Mouse (Mus musculus) retina, postnatal 7 days (tissue): ENCODE results near the gene Klk1b8.
A peak's percentile ranks its signal among the peaks of the same experiment; 100 is the strongest.
"Not testable (repeated sequence)": the region's sequence is repeated elsewhere in the genome, so short reads cannot be mapped to it uniquely, and the experiment has no call there.

Experiments used
- DNase-seq: peaks from one replicate; pipeline ENCODE4 v3.0.0-alpha.2; 2012; ENCODE audit warnings: low read depth, low spot score

Gene Klk1b8

GRCm38 (mm10) chr7:43950364-43950763 lies at the start of gene Klk1b8:
Gene Klk1b8, plus strand, starts transcription at chr7:43950664.
- DNase-seq = no peak

GRCm38 (mm10) chr7:43914821-43915220 lies 35.6 kb upstream of the Klk1b8 start:
- no peak for DNase-seq

DNA sequence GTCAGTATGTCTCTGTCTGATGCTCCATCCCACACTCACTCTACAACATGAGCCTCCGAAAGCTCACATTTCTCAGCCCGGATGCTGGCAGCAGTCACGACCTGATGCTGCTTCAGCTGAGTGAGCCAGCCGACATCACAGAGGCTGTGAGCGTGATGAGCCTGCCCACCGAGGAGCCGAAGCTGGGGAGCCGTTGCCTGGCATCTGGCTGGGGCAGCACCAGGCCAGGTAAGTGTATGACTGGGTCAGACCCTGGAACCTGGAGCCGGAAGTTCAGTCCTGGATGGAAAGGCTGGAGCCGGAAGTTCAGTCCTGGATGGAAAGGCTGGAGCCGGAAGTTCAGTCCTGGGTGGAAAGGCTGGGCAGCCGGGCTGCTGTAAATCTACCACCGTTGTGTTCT lies 32.0 kb upstream of the Klk1b8 start:
- DNase-seq = no peak

DNA sequence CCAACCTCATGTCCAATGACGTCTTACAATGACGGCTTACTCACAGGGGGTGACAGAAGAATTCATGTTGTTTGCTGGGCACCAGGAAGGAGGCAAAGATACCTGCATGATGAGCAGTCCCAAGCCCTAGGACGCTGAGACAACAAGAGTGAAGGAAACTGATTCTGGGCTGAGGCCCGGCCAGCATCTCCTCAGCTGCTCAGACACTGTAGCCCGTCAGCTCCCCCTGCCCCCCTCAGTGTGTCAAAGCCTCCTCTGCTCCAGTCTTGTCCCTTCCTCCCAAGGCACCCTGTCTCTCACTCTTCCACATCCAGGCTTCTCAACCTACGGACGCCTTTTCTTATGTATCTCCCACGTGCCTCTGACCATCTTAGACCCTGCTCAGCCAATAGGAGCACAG lies 31.6 kb upstream of the Klk1b8 start:
- DNase-seq = no peak

DNA sequence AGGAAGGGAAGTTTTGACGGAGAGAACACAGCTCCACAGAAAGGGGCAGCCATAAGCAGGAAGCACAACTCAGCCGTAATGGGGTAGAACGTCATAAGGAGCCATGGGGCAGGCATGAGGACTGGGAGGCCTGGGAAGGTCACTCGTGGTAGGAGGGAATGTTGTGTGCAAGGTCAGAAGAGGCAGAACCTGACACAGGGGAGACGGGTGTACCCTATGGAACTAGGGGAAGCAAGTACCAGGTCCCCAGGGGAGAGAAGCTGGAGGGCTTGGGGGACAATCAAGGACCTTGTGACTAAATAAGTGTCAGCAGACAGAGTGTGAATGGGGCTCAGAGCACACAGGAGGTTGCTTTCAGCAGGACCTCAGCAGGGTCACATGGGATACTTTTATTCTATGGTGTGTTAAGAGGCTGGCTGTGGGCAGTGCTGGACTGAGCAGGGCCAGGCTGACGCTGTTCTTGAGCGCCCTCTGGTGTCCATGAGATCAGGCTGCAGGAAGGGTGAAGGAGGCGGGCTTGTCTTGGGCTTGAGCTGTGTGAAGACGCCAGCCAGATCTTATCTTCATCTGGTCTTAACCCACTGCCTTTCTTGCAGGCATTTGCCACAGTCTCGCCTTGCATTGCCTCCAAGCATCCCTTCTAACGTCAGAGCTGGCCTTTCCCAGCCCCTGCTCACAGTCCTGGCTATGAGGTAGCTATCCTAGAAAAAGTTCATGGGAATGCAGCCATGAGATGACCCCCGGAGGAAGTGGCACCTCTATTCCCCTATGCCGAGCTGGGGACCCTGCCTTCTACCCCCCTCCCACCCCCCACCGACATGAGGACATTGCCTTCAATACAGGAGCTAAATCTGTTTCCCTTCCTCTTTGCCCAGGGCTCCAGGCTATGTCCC lies 30.7 kb upstream of the Klk1b8 start:
- peak; percentile 50 for DNase-seq

- DNase-seq = no peak
Observed at GRCm38 (mm10) chr7:43920582-43920981, 29.9 kb upstream of the Klk1b8 start.

GRCm38 (mm10) chr7:43921087-43921486 lies 29.4 kb upstream of the Klk1b8 start:
- DNase-seq = no peak

DNA sequence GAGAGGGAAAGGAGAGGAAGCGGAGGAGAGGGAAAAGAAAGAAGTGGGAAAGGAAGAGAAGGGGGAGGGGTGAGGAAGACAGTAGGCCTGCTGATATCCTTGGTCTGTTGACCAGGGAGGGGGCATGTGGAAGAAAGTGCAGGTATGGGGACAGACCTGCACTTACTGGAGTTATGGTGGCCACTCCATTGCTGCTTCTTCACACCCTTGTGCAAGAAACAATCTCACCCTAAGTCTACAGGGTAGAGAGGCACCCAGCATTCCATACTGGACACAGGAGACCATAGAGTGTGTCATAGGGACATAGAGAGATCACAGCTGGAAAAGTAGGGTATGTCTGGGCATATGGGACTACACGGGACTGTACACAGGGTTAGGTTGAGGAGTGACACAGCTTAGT lies 28.5 kb upstream of the Klk1b8 start:
- no peak for DNase-seq

DNA sequence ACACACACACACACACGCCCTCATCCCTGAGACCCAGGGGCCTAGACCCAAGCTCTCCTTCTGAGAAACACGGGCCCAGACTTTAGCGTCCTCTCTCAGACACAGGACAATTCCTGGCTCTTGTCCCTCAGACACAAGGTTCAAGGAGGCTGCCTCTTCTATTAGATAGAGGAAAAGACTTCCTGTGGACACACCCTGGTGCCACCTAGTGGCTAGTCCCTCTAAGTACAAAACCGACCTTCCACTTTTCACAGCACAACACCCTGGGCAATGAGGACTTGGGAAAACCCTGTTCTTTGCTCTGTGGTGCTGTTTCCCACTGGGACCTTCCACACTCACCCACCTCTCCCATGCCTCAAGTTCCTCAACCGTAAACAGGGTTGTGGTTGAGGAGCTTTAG lies 24.5 kb upstream of the Klk1b8 start:
- no peak for DNase-seq

DNA sequence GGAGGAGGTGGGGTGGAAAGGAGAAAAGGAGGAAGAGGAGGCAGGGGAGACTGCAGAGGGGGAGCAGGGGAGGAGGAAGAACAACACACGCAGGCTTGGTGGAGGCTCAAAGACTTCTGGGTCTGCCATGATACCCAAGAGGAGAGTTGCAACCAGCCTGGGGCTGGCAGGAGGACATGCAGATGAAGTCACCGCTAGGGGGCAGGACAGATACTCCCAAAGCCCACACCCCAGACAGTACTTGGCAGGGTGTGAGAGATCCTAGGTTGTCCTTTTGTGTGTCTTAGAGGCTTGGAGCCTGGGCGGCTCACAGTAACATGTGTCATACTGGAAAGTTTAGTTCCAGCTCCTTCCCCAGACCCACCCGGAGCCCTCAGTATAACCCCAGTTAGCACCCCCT lies 21.9 kb upstream of the Klk1b8 start:
- no peak for DNase-seq

- no peak for DNase-seq
Observed at GRCm38 (mm10) chr7:43932337-43932736, 18.1 kb upstream of the Klk1b8 start.

GRCm38 (mm10) chr7:43933440-43933839 lies 17.0 kb upstream of the Klk1b8 start, which contains the start of gene Klk15:
Gene Klk15, plus strand, starts transcription at chr7:43933740.
- DNase-seq = no peak

DNA sequence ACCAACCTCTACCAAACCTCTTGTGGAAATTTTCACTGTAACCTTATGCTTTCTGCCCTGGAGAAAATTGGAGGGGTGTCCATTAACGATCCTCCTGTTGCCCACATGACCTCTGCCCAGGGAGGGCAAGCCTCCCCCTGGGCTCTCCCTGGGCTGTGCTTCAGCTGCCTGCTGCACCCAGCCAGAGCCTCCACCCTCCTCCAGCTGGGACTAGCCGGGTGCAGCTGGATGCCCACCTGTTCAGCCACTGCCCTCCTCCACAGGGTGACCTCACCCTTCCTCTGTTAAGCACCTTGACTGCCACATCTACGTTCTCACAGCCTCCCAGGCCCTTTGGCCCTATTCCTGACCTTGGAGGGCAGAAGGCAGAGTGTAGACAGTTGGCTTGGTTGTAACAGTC lies 15.7 kb upstream of the Klk1b8 start:
- DNase-seq = no peak

GRCm38 (mm10) chr7:43936551-43936950 lies 13.9 kb upstream of the Klk1b8 start:
- DNase-seq = no peak

GRCm38 (mm10) chr7:43942293-43942692 lies 8.2 kb upstream of the Klk1b8 start:
- DNase-seq = not testable (repeated sequence)

GRCm38 (mm10) chr7:43944727-43945264 lies 5.7 kb upstream of the Klk1b8 start:
- DNase-seq = no peak

DNA sequence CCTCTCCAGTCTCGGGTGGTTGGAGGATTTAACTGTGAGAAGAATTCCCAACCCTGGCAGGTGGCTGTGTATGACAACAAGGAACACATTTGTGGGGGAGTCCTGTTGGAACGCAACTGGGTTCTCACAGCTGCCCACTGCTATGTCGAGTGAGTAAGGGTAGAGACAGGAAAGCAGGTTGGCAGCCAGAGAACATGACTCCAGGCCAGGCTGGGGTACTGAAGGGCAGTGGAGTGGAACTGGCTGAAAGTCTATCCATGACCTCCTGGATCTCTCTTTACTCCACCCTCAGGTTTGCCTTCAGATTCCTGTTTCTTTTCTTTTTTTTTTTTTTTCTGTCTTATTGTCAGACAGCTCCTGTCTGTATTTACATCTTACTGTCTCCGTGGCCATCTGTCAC lies 2.2 kb downstream of the Klk1b8 start:
- DNase-seq = no peak

GRCm38 (mm10) chr7:43966451-43966850 lies 16.0 kb downstream of the Klk1b8 start, which contains the start of gene Klk1b1:
Gene Klk1b1, plus strand, starts transcription at chr7:43966751.
- no peak for DNase-seq

DNA sequence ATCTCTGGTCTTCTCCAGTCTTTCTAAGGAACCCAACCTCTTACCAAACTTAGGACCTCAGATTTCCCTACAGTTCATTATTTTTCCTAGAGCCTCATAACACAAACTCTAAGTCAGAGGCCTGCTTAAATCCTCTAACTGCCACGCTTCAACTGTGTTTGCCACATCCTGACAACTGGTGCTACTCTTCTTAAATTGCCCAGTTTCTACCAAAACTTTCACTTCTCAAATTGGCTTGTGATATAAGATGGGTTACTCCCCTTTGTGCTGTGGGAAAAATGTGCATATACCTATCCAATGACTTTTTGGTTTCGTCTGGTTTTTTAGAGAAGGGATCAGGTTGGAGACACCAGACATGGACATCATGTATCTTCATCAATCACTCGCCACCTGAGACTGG lies 16.6 kb downstream of the Klk1b8 start:
- no peak for DNase-seq

GRCm38 (mm10) chr7:43967612-43968011 lies 17.1 kb downstream of the Klk1b8 start:
- DNase-seq = no peak

- DNase-seq = not testable (repeated sequence)
Observed at GRCm38 (mm10) chr7:43975761-43976160, 25.3 kb downstream of the Klk1b8 start, which contains the start of gene Klk1b9. Gene Klk1b9, plus strand, starts transcription at chr7:43976061.

DNA sequence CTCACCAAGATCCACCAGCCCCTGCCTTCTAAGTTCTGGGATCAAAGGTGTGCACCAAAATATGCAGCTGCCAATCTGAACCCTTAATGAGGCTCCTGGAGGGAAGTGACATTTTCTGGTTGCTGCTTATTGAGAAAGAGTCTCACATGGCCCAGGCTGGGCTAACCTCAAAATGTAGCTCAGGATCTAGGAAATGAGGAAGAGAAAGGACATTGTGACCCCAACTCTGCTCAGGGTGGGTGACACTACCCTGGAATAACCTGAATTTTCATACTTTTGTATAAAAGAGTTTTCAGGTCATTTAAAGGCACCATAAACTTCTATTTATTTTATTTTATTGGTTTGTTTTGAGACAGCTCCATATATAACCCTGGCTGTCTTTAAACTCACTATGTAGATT lies 35.2 kb downstream of the Klk1b8 start:
- no peak for DNase-seq

- not testable (repeated sequence) for DNase-seq
Observed at GRCm38 (mm10) chr7:43994821-43995220, 44.4 kb downstream of the Klk1b8 start.
